Mouse (Mus musculus): ENCODE results near the gene Zfhx3. TPM values are rescaled to one million over a fixed set of nuclear protein-coding genes. Genes with fewer than 3 reads are reported as not detected.

The Zfhx3 gene
- polyA plus RNA-seq, 1 experiment = 2.2 TPM

GRCm38 (mm10) chr8:108990537-108990936 lies 1048.1 kb downstream of the Zfhx3 start:
- DNase-seq (ENCODE audit: low read depth) = no peak

DNA sequence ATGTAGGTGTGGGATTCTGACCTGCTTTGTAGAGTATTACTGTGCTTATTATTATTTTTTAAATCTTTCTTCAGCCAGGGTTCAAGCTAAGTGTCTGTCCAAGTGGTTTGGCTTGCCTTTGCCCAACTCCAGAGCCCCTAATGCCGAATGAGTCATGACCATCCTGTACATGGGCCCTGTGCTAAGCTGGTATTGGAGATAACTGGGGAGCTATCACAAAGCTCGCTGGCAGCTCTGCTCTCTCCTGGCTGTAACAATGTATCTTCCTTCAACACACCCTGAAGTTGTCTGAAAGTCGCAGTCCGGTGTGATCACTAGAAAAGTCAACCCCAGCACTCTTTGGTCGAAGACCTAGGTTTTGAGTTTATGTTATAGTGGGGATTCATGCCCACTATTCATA lies 1049.0 kb downstream of the Zfhx3 start:
- DNase-seq (ENCODE audit: low read depth) = no peak

GRCm38 (mm10) chr8:108993718-108994117 lies 1051.3 kb downstream of the Zfhx3 start:
- DNase-seq (ENCODE audit: low read depth) = no peak

DNA sequence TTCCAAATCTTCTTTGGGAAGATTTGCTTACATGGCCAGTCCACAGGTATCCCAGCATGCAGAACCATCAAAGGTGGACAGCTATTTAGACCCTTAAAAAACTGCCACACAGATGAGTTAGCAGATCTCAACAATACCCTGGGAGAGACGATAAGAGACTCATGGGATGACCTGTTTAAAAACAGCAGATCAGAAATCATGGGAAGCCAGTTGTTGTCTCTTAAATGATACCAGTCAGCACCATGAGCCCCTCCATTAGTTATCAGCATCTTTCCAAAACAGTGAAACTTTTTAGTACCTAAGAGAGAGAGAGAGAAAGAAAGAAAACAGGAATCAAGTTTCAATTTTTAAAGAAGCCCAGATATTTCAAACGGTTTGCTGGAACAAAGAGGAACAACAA lies 1051.7 kb downstream of the Zfhx3 start:
- no peak for DNase-seq (ENCODE audit: low read depth)

- no peak for DNase-seq (ENCODE audit: low read depth)
These were observed 1052.4 kb downstream of the Zfhx3 start for GRCm38 (mm10) chr8:108994880-108995279.

GRCm38 (mm10) chr8:108997334-108997733 lies 1054.9 kb downstream of the Zfhx3 start:
- DNase-seq (ENCODE audit: low read depth) = no peak

- no peak for DNase-seq (ENCODE audit: low read depth)
These were observed 1057.1 kb downstream of the Zfhx3 start for GRCm38 (mm10) chr8:108999297-109000249.

- DNase-seq (ENCODE audit: low read depth) = no peak
These were observed 1058.6 kb downstream of the Zfhx3 start for GRCm38 (mm10) chr8:109001031-109001430.

GRCm38 (mm10) chr8:109001923-109002322 lies 1059.5 kb downstream of the Zfhx3 start:
- no peak for DNase-seq (ENCODE audit: low read depth)

DNA sequence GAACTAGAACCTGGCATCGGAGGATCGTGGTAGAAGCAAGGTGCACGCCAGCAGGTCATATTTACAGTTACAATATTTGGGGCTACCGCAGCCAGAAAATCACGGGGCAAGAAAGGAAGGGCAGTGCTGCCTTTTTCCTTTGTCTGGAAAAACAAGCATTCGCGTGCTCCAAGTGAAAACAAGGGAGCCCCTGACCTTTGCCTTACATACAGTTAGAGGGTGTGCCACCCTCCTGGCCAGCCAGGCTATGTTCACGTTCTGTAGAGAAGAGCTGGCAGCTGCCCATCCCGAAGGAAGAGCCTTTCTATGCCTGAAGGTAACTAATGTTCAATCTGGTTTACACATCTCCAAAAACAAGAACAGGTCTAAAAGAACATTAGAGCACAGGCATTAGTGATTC lies 1064.5 kb downstream of the Zfhx3 start:
- DNase-seq (ENCODE audit: low read depth) = no peak
